Mouse (Mus musculus) MEL (cell line): Measurements from ENCODE around the gene Sugp2. TPM values are rescaled to one million over a fixed set of nuclear protein-coding genes. Genes with fewer than 3 reads are reported as not detected.

Source experiments
- DNase-seq: peaks from one replicate; pipeline ENCODE4 v3.0.0; 2011; ENCODE audit warnings: low read depth, low spot score
- H3K27ac ChIP-seq: 2 replicates; pipeline ENCODE4 v1.5.1; 2012; ENCODE audit warnings: low read depth, mild to moderate bottlenecking, control low read depth, low read length, moderate library complexity; ENCODE audit not compliant: control insufficient read depth
- H3K27me3 ChIP-seq, 2 experiments: fragments of 150-350 bp in 1 of 2; sonication (generic) in 1 of 2; 2 replicates each; pipeline ENCODE4 v1.6.1; 2012; ENCODE audit warnings: low read length in 2 of 2, mild to moderate bottlenecking in 2 of 2, improper control_type of control experiment in 1 of 2, moderate library complexity in 1 of 2; ENCODE audit not compliant: insufficient read depth in 2 of 2, control insufficient read depth in 1 of 2
- H3K36me3 ChIP-seq, 2 experiments: 2 replicates each; pipeline ENCODE4 v1.6.1; 2012 to 2014; ENCODE audit warnings: low read length in 2 of 2, improper control_type of control experiment in 1 of 2, inconsistent platforms in 1 of 2, mild to moderate bottlenecking in 1 of 2; ENCODE audit not compliant: insufficient read depth in 2 of 2, control insufficient read depth in 1 of 2
- H3K4me1 ChIP-seq, 2 experiments: fragments of 150-350 bp in 1 of 2; sonication (generic) in 1 of 2; 2 replicates each; pipeline ENCODE4 v1.6.1; 2012; ENCODE audit warnings: low read length in 2 of 2, improper control_type of control experiment in 1 of 2, mild to moderate bottlenecking in 1 of 2; ENCODE audit not compliant: insufficient read depth in 2 of 2, control insufficient read depth in 1 of 2
- H3K4me3 ChIP-seq, 2 experiments: fragments of 150-350 bp in 1 of 2; sonication (generic) in 1 of 2; 2 replicates each; pipeline ENCODE4 v1.5.1; 2012; ENCODE audit warnings: low read depth in 2 of 2, low read length in 2 of 2, mild to moderate bottlenecking in 2 of 2, moderate library complexity in 2 of 2, control low read depth in 1 of 2, improper control_type of control experiment in 1 of 2; ENCODE audit not compliant: control insufficient read depth in 1 of 2, insufficient read depth in 1 of 2
- H3K79me2 ChIP-seq: 2 replicates; pipeline ENCODE4 v1.6.1; 2012; ENCODE audit warnings: mild to moderate bottlenecking, low read length, moderate library complexity; ENCODE audit not compliant: control insufficient read depth, poor library complexity, insufficient read depth
- H3K9ac ChIP-seq: 2 replicates; pipeline ENCODE4 v1.6.1; 2012; ENCODE audit warnings: low read depth, mild to moderate bottlenecking, control low read depth, low read length, moderate library complexity; ENCODE audit not compliant: control insufficient read depth, poor library complexity, severe bottlenecking
- H3K9me3 ChIP-seq: fragments of 150-350 bp; sonication (generic); replicated peaks from 2 replicates; pipeline ENCODE4 v1.6.1; 2012; ENCODE audit warnings: mild to moderate bottlenecking, low read length, improper control_type of control experiment, moderate library complexity; ENCODE audit not compliant: insufficient read depth
- BHLHE40 ChIP-seq: IDR thresholded peaks from 2 replicates; pipeline ENCODE4 v1.6.1; 2012; ENCODE audit warnings: low read depth, mild to moderate bottlenecking, inconsistent platforms, low read length, improper control_type of control experiment, borderline replicate concordance
- CHD1 ChIP-seq: IDR thresholded peaks from 2 replicates; pipeline ENCODE4 v1.6.1; 2012; ENCODE audit warnings: low read depth, mild to moderate bottlenecking, inconsistent platforms, low read length, improper control_type of control experiment
- CHD2 ChIP-seq: IDR thresholded peaks from 2 replicates; pipeline ENCODE4 v1.6.1; 2011; ENCODE audit warnings: low read length, improper control_type of control experiment
- EP300 ChIP-seq, 2 experiments: IDR thresholded peaks; 2 replicates each; pipeline ENCODE4 v1.6.1; 2011; ENCODE audit warnings: improper control_type of control experiment in 2 of 2, low read length in 2 of 2, low read depth in 1 of 2, mild to moderate bottlenecking in 1 of 2
- ETS1 ChIP-seq: IDR thresholded peaks from 2 replicates; pipeline ENCODE4 v1.6.1; 2012; ENCODE audit warnings: low read depth, mild to moderate bottlenecking, inconsistent platforms, low read length, improper control_type of control experiment, moderate library complexity
- GABPA ChIP-seq: IDR thresholded peaks from 2 replicates; pipeline ENCODE4 v1.6.1; 2012; ENCODE audit warnings: low read depth, mild to moderate bottlenecking, inconsistent platforms, low read length, improper control_type of control experiment, moderate library complexity
- GATA1 ChIP-seq: IDR thresholded peaks from 2 replicates; pipeline ENCODE4 v1.6.1; 2011; ENCODE audit warnings: low read depth, low read length, improper control_type of control experiment
- HCFC1 ChIP-seq: IDR thresholded peaks from 2 replicates; pipeline ENCODE4 v1.6.1; 2012; ENCODE audit warnings: low read depth, mild to moderate bottlenecking, inconsistent platforms, low read length, improper control_type of control experiment, moderate library complexity
- JUND ChIP-seq: IDR thresholded peaks from 2 replicates; pipeline ENCODE4 v1.6.1; 2011; ENCODE audit warnings: low read depth, mild to moderate bottlenecking, improper control_type of control experiment, low read length
- KAT2A ChIP-seq: conservative IDR thresholded peaks from 2 replicates; pipeline ENCODE4 v1.6.1; 2012; ENCODE audit warnings: low read depth, low read length, improper control_type of control experiment, inconsistent platforms
- MAFK ChIP-seq: IDR thresholded peaks from 2 replicates; pipeline ENCODE4 v1.6.1; 2011; ENCODE audit warnings: low read depth, mild to moderate bottlenecking, low read length, improper control_type of control experiment, borderline replicate concordance
- MAX ChIP-seq: IDR thresholded peaks from 2 replicates; pipeline ENCODE4 v1.6.1; 2011; ENCODE audit warnings: low read length, improper control_type of control experiment
- MEF2A ChIP-seq: IDR thresholded peaks from 2 replicates; pipeline ENCODE4 v1.6.1; 2014; ENCODE audit warnings: low read depth, mild to moderate bottlenecking, inconsistent platforms, low read length, improper control_type of control experiment; ENCODE audit not compliant: poor library complexity, insufficient replicate concordance, severe bottlenecking; ENCODE audit errors: extremely low read depth
- MXI1 ChIP-seq: IDR thresholded peaks from 2 replicates; pipeline ENCODE4 v1.6.1; 2011; ENCODE audit warnings: mild to moderate bottlenecking, low read depth, low read length, improper control_type of control experiment
- RAD21 ChIP-seq: IDR thresholded peaks from 2 replicates; pipeline ENCODE4 v1.6.1; 2011; ENCODE audit warnings: mild to moderate bottlenecking, low read depth, low read length, improper control_type of control experiment
- SIN3A ChIP-seq: IDR thresholded peaks from 2 replicates; pipeline ENCODE4 v1.6.1; 2012; ENCODE audit warnings: low read length, improper control_type of control experiment, inconsistent platforms
- TAL1 ChIP-seq: IDR thresholded peaks from 2 replicates; pipeline ENCODE4 v1.6.1; 2012; ENCODE audit warnings: mild to moderate bottlenecking, inconsistent platforms, low read length, moderate library complexity, mixed read lengths
- TCF12 ChIP-seq: IDR thresholded peaks from 2 replicates; pipeline ENCODE4 v1.6.1; 2014; ENCODE audit warnings: low read depth, mild to moderate bottlenecking, inconsistent platforms, low read length, improper control_type of control experiment, moderate library complexity
- UBTF ChIP-seq: IDR thresholded peaks from 2 replicates; pipeline ENCODE4 v1.6.1; 2012; ENCODE audit warnings: low read depth, mild to moderate bottlenecking, inconsistent platforms, low read length, improper control_type of control experiment, moderate library complexity, borderline replicate concordance; ENCODE audit not compliant: insufficient read depth
- USF1 ChIP-seq: IDR thresholded peaks from 2 replicates; pipeline ENCODE4 v1.6.1; 2014; ENCODE audit warnings: low read depth, mild to moderate bottlenecking, inconsistent platforms, low read length, improper control_type of control experiment, moderate library complexity
- USF2 ChIP-seq, 2 experiments: IDR thresholded peaks; 2 replicates each; pipeline ENCODE4 v1.6.1; 2011 to 2012; ENCODE audit warnings: improper control_type of control experiment in 2 of 2, low read length in 2 of 2, borderline replicate concordance in 1 of 2, inconsistent platforms in 1 of 2, low read depth in 1 of 2, mild to moderate bottlenecking in 1 of 2; ENCODE audit not compliant: insufficient read depth in 1 of 2
- ZMIZ1 ChIP-seq: IDR thresholded peaks from 2 replicates; pipeline ENCODE4 v1.6.1; 2012; ENCODE audit warnings: low read depth, mild to moderate bottlenecking, inconsistent platforms, low read length, improper control_type of control experiment, moderate library complexity
- ZNF384 ChIP-seq: IDR thresholded peaks from 2 replicates; pipeline ENCODE4 v1.6.1; 2012; ENCODE audit warnings: low read depth, mild to moderate bottlenecking, inconsistent platforms, low read length, improper control_type of control experiment
- polyA plus RNA-seq, 2 experiments: library from polyadenylated mRNA; stranded (reverse) in 1 of 2; unstranded in 1 of 2; fragments of >175 nt in 1 of 2; fragments of >200 nt in 1 of 2; gene quantifications; 2 replicates each; pipeline versions ENCODE4 v1.2.1 to v1.2.4; 2012; ENCODE audit warnings: low replicate concordance in 2 of 2, low read depth in 1 of 2; ENCODE audit not compliant: insufficient read length in 2 of 2, insufficient read depth in 1 of 2, missing spikeins in 1 of 2
- total RNA-seq: library from RNA; depleted of rRNA; stranded (reverse); fragments of 300-350 nt; gene quantifications from 2 replicates; pipeline ENCODE4 v1.2.3, GENCODE M21; 2012

The Sugp2 gene
- total and polyA plus RNA-seq, 3 experiments, result 23.9 to 27.4 TPM; not detected in 1

- no peak overlapping the region for H3K4me3 ChIP-seq
Measured at GRCm38 (mm10) chr8:70201417-70201816, 32.6 kb upstream of the Sugp2 start.

GRCm38 (mm10) chr8:70203072-70203471, 31.0 kb upstream of the Sugp2 start:
- no peak for TF ChIP-seq CHD2
- no peak overlapping the region for H3K27ac ChIP-seq
- DNase-seq, result no peak
- peaks cover 5 to 18% of the 10 kb centered on the region in 2 experiments for H3K4me1 ChIP-seq
- H3K27me3 ChIP-seq, result no peaks in the 10 kb centered on the region
- no peaks in the 10 kb centered on the region for H3K9me3 ChIP-seq
- no peak overlapping the region for H3K9ac ChIP-seq
- no peak overlapping the region for H3K4me3 ChIP-seq
- H3K36me3 ChIP-seq, result peaks cover 0 to 6% of the 10 kb centered on the region in 2 experiments; a peak in 2 of 4 replicates
- peaks cover 5% of the 10 kb centered on the region; the same call in 1 of the 2 replicates for H3K79me2 ChIP-seq

More at GRCm38 (mm10) chr8:70201417-70201816, 32.6 kb upstream of the Sugp2 start:
- H3K79me2 ChIP-seq, result peaks cover 2% of the 10 kb centered on the region; the same call in 1 of the 2 replicates
- peaks cover 0 to 6% of the 10 kb centered on the region in 2 experiments; a peak in 2 of 4 replicates for H3K36me3 ChIP-seq
- H3K27me3 ChIP-seq, result no peaks in the 10 kb centered on the region
- no peak overlapping the region for H3K27ac ChIP-seq
- H3K9ac ChIP-seq, result no peak overlapping the region
- peaks cover 5 to 18% of the 10 kb centered on the region in 2 experiments for H3K4me1 ChIP-seq
- H3K9me3 ChIP-seq, result no peaks in the 10 kb centered on the region
- TF ChIP-seq USF1, result no peak
- TF ChIP-seq SIN3A, result peak; percentile 56; the same call in 1 of the 2 replicates
- no peak for TF ChIP-seq USF2 (IDR thresholded peaks at IDR 0.05; ENCODE audit: borderline replicate concordance in 1 of 2, insufficient read depth in 1 of 2, low read depth in 1 of 2, low read length in 2 of 2)
- TF ChIP-seq GATA1, result peak; percentile 81
- peak; percentile 96 for TF ChIP-seq TAL1
- no peak; the same call in 1 of the 2 replicates for TF ChIP-seq MXI1
- TF ChIP-seq ETS1, result peak; percentile 52; the same call in 1 of the 2 replicates
- TF ChIP-seq EP300 (IDR thresholded peaks at IDR 0.05; ENCODE audit: low read depth in 1 of 2, low read length in 2 of 2), result peak; percentile 65 to 78; a peak in 3 of 4 replicates
- no peak for TF ChIP-seq CHD1
- TF ChIP-seq TCF12, result peak; percentile 88
- peak; percentile 75 for DNase-seq

DNA sequence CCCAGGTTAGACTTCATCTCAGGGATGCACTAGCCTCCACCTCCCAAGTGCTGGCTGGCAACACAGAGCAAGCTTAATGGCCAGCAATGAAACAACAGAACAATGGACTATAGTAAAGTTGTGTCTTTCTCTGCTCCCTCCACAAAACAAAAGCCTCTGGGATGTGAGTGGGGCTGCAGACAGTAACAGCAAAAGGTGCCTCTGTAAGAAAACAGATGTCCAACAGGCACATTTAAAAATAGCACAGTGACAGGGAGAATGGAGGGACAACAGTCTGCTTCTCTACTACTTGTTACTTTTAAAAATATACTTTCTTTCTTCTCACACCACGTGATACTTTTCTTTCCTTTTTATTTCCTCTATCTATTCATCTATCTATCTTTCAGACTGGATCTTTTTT, 29.3 kb upstream of the Sugp2 start:
- Histone ChIP-seq H3K79me2 (peaks cover 8% of the 10 kb centered on the region; the same call in 1 of the 2 replicates), H3K4me1 (peaks cover 5 to 18% of the 10 kb centered on the region in 2 experiments), H3K9ac (no peak overlapping the region), H3K27me3 (no peaks in the 10 kb centered on the region), H3K27ac (no peak overlapping the region), H3K4me3 (no peak overlapping the region), H3K36me3 (peaks cover 0 to 6% of the 10 kb centered on the region in 2 experiments; a peak in 2 of 4 replicates), H3K9me3 (no peaks in the 10 kb centered on the region)
- DNase-seq, result no peak
- TF ChIP-seq MEF2A, result no peak
- no peak for TF ChIP-seq MAFK
- no peak for TF ChIP-seq JUND
- no peak for TF ChIP-seq ZMIZ1
- TF ChIP-seq SIN3A, result no peak
- no peak for TF ChIP-seq EP300 (IDR thresholded peaks at IDR 0.05; ENCODE audit: low read depth in 1 of 2, low read length in 2 of 2)
- TF ChIP-seq GABPA, result no peak
- no peak for TF ChIP-seq CHD1
- TF ChIP-seq ZNF384, result no peak
- no peak for TF ChIP-seq RAD21
- TF ChIP-seq KAT2A, result no peak
- TF ChIP-seq USF2 (IDR thresholded peaks at IDR 0.05; ENCODE audit: borderline replicate concordance in 1 of 2, insufficient read depth in 1 of 2, low read depth in 1 of 2, low read length in 2 of 2), result no peak
- TF ChIP-seq GATA1, result no peak
- TF ChIP-seq MAX, result no peak
- no peak for TF ChIP-seq UBTF
- TF ChIP-seq HCFC1, result no peak
- TF ChIP-seq TAL1, result no peak
- no peak for TF ChIP-seq BHLHE40
